Mouse (Mus musculus) testis, adult 2 months (tissue): ENCODE results near the gene Itpr3.

ENCODE experiments used
- CTCF ChIP-seq: fragments of 200-500 bp; IDR thresholded peaks from 2 replicates; pipeline ENCODE4 v1.5.1; 2012; ENCODE audit warnings: low read depth, mild to moderate bottlenecking, inconsistent platforms, low read length, moderate library complexity; ENCODE audit not compliant: control insufficient read depth, insufficient read depth, insufficient replicate concordance
- POLR2A ChIP-seq: fragments of 200-500 bp; IDR thresholded peaks from 2 replicates; pipeline ENCODE4 v1.6.1; 2012; ENCODE audit warnings: low read depth, mild to moderate bottlenecking, inconsistent platforms, low read length, moderate library complexity; ENCODE audit not compliant: control insufficient read depth

GRCm38 (mm10) chr17:27150871-27151270 is 93.8 kb downstream of the Itpr3 start:
- TF ChIP-seq POLR2A (no peak), CTCF (no peak)
